Mouse (Mus musculus) heart, postnatal 0 days (tissue): Measurements from ENCODE around the gene Scrg1. TPM values are rescaled to one million over a fixed set of nuclear protein-coding genes. Genes with fewer than 3 reads are reported as not detected.
A peak's percentile ranks its signal among the peaks of the same experiment; 100 is the strongest.

ENCODE experiments used
- ATAC-seq: fragments of 200-750 bp; cut with Nextera tagmentation; 2 replicates; pipeline ENCODE4 v1.8.0; 2017; ENCODE audit warnings: low read depth, moderate number of reproducible peaks, moderate library complexity; ENCODE audit not compliant: insufficient read depth
- DNase-seq: peaks from one replicate; pipeline ENCODE4 v3.0.0-alpha.2; 2016; ENCODE audit warnings: low spot score
- H3K27ac ChIP-seq: fragments of 300-500 bp; sonication (generic); 2 replicates; pipeline ENCODE4 v1.5.1; 2014; ENCODE audit warnings: low read depth, mild to moderate bottlenecking
- H3K27me3 ChIP-seq: fragments of 300-500 bp; sonication (generic); 2 replicates; pipeline ENCODE4 v1.6.1; 2014; ENCODE audit warnings: low read length, mixed read lengths; ENCODE audit not compliant: control insufficient read depth, insufficient read depth
- H3K36me3 ChIP-seq: fragments of 300-500 bp; sonication (generic); replicated peaks from 2 replicates; pipeline ENCODE4 v1.6.1; 2014; ENCODE audit warnings: low read length, mixed read lengths; ENCODE audit not compliant: control insufficient read depth, insufficient read depth
- H3K4me1 ChIP-seq: fragments of 300-500 bp; sonication (generic); 2 replicates; pipeline ENCODE4 v1.6.1; 2014; ENCODE audit warnings: antibody characterized with exemption; ENCODE audit not compliant: control insufficient read depth, insufficient read depth
- H3K4me2 ChIP-seq: fragments of 300-500 bp; sonication (generic); 2 replicates; pipeline ENCODE4 v1.6.1; 2014; ENCODE audit warnings: low read depth, mild to moderate bottlenecking, low read length, moderate library complexity
- H3K4me3 ChIP-seq: fragments of 300-500 bp; sonication (generic); 2 replicates; pipeline ENCODE4 v1.5.1; 2014; ENCODE audit warnings: low read depth, low read length
- H3K9ac ChIP-seq: fragments of 300-500 bp; sonication (generic); replicated peaks from 2 replicates; pipeline ENCODE4 v1.6.1; 2014; ENCODE audit warnings: low read depth, low read length, mixed read lengths
- H3K9me3 ChIP-seq: fragments of 300-500 bp; sonication (generic); replicated peaks from 2 replicates; pipeline ENCODE4 v1.6.1; 2016; ENCODE audit warnings: low read length; ENCODE audit not compliant: control insufficient read depth
- CTCF ChIP-seq: IDR thresholded peaks from 2 replicates; pipeline ENCODE4 v1.5.1; 2016; ENCODE audit warnings: antibody characterized with exemption, control low read depth, low read depth
- EP300 ChIP-seq: IDR thresholded peaks from 2 replicates; pipeline ENCODE4 v1.6.1; 2016; ENCODE audit warnings: antibody characterized with exemption, low read depth
- WGBS: fragments of 180-500 bp; shearing (Covaris S2); extraction: QIAGEN DNeasy Blood & Tissue Kit; methylation state at CpG from one replicate; pipeline ENCODE4 v1.1.7; 2014; 5-methylcytosine and 5-hydroxymethylcytosine counted together
- polyA plus RNA-seq: library from polyadenylated mRNA; unstranded; fragments of >200 nt; fragmentation: Nextera tagmentation; extraction: Ambion mirVana; gene quantifications from 2 replicates; pipeline ENCODE4 v1.2.1, GENCODE M21; 2015
- total RNA-seq: library from RNA; depleted of rRNA; stranded (reverse); fragments of >200 nt; gene quantifications from 2 replicates; pipeline ENCODE4 v1.2.3, GENCODE M21; 2014; ENCODE audit warnings: low replicate concordance

Gene Scrg1
- total and polyA plus RNA-seq, 2 experiments from 2014 or later, result 0.40 TPM; not detected in 1

GRCm38 (mm10) chr8:57470863-57471262 is 15.1 kb downstream of the Scrg1 start:
- DNase-seq, result no peak
- Histone ChIP-seq H3K4me1 (no peaks in the 10 kb centered on the region; the same call in 1 of the 2 replicates), H3K36me3 (no peaks in the 10 kb centered on the region), H3K4me2 (no peak overlapping the region), H3K27ac (no peak overlapping the region), H3K9me3 (no peaks in the 10 kb centered on the region), H3K9ac (no peak overlapping the region), H3K4me3 (no peak overlapping the region), H3K27me3 (no peaks in the 10 kb centered on the region)
- no peak for ATAC-seq
- WGBS, result 90% methylated on average over 5 of the region's 5 CpGs
- TF ChIP-seq EP300 (no peak), CTCF (no peak)

GRCm38 (mm10) chr8:57473751-57474150 is 18.0 kb downstream of the Scrg1 start:
- Histone ChIP-seq H3K9me3 (no peaks in the 10 kb centered on the region), H3K27me3 (no peaks in the 10 kb centered on the region), H3K27ac (no peak overlapping the region), H3K4me2 (no peak overlapping the region), H3K4me3 (no peak overlapping the region), H3K36me3 (no peaks in the 10 kb centered on the region), H3K9ac (no peak overlapping the region), H3K4me1 (0 out of 2 replicates have a peak, but pooled peaks cover 12% of the 10 kb centered on the region)
- ATAC-seq (no peak), DNase-seq (no peak)
- WGBS, result 68% methylated on average over 6 of the region's 6 CpGs
- no peak for TF ChIP-seq CTCF
- TF ChIP-seq EP300, result no peak

- WGBS, result 15% methylated on average over 3 of the region's 3 CpGs
- no peaks in the 10 kb centered on the region for H3K9me3 ChIP-seq
- H3K4me1 ChIP-seq, result 0 out of 2 replicates have a peak, but pooled peaks cover 12% of the 10 kb centered on the region
- DNase-seq (peak; percentile 82), ATAC-seq (peak; percentile 93)
- peak; percentile 38; the same call in 1 of the 2 replicates for TF ChIP-seq EP300
- no peak for TF ChIP-seq CTCF
- H3K36me3 ChIP-seq, result peaks cover 17% of the 10 kb centered on the region
- no peaks in the 10 kb centered on the region for H3K27me3 ChIP-seq
- H3K27ac ChIP-seq, result peak overlapping the region; percentile 75
- no peak overlapping the region for H3K9ac ChIP-seq
- no peak overlapping the region for H3K4me3 ChIP-seq
- no peak overlapping the region for H3K4me2 ChIP-seq
Measured at GRCm38 (mm10) chr8:57478406-57478805, 22.7 kb downstream of the Scrg1 start.

- H3K4me2 ChIP-seq, result no peak overlapping the region
- no peak overlapping the region for H3K4me3 ChIP-seq
- no peaks in the 10 kb centered on the region for H3K9me3 ChIP-seq
- H3K36me3 ChIP-seq, result peaks cover 20% of the 10 kb centered on the region
- 0 out of 2 replicates have a peak, but pooled peaks cover 12% of the 10 kb centered on the region for H3K4me1 ChIP-seq
- no peak for DNase-seq
- H3K27ac ChIP-seq, result no peak overlapping the region
- no peak overlapping the region for H3K9ac ChIP-seq
- ATAC-seq, result no peak
- WGBS, result 91% methylated on average over 8 of the region's 8 CpGs
- H3K27me3 ChIP-seq, result no peaks in the 10 kb centered on the region
- TF ChIP-seq EP300, result no peak
- TF ChIP-seq CTCF, result no peak
Measured at GRCm38 (mm10) chr8:57479700-57480099, 24.0 kb downstream of the Scrg1 start.

- TF ChIP-seq CTCF, result no peak
- no peak for TF ChIP-seq EP300
- H3K4me3 ChIP-seq, result no peak overlapping the region
- ATAC-seq (no peak), DNase-seq (no peak)
- no peaks in the 10 kb centered on the region for H3K9me3 ChIP-seq
- 82% methylated on average over 4 of the region's 4 CpGs for WGBS
- H3K36me3 ChIP-seq, result peaks cover 20% of the 10 kb centered on the region
- 0 out of 2 replicates have a peak, but pooled peaks cover 18% of the 10 kb centered on the region for H3K4me1 ChIP-seq
- H3K4me2 ChIP-seq, result no peak overlapping the region
- H3K9ac ChIP-seq, result no peak overlapping the region
- H3K27me3 ChIP-seq, result no peaks in the 10 kb centered on the region
- no peak overlapping the region for H3K27ac ChIP-seq
Measured at GRCm38 (mm10) chr8:57480606-57481005, 24.9 kb downstream of the Scrg1 start.
